Mouse (Mus musculus) kidney, postnatal 0 days (tissue): Measurements from ENCODE around the gene 2610301B20Rik. TPM values are rescaled to one million over a fixed set of nuclear protein-coding genes. Genes with fewer than 3 reads are reported as not detected.

Experiments
- ATAC-seq: fragments of 200-750 bp; cut with Nextera tagmentation; replicated peaks from 2 replicates; pipeline ENCODE4 v1.8.0; 2017; ENCODE audit warnings: low read depth, moderate number of reproducible peaks, moderate TSS enrichment, moderate library complexity; ENCODE audit not compliant: low FRiP score
- DNase-seq: peaks from one replicate; pipeline ENCODE4 v3.0.0-alpha.2; 2016; ENCODE audit warnings: low spot score
- H3K27ac ChIP-seq: fragments of 300-500 bp; sonication (generic); 2 replicates; pipeline ENCODE4 v1.5.1; 2014; ENCODE audit warnings: mild to moderate bottlenecking
- H3K27me3 ChIP-seq: fragments of 300-500 bp; sonication (generic); 2 replicates; pipeline ENCODE4 v1.6.1; 2014; ENCODE audit warnings: low read length, mixed read lengths; ENCODE audit not compliant: insufficient read depth
- H3K36me3 ChIP-seq: fragments of 300-500 bp; sonication (generic); 2 replicates; pipeline ENCODE4 v1.6.1; 2014; ENCODE audit warnings: low read length, mixed read lengths; ENCODE audit not compliant: insufficient read depth
- H3K4me1 ChIP-seq: fragments of 300-500 bp; sonication (generic); replicated peaks from 2 replicates; pipeline ENCODE4 v1.6.1; 2014; ENCODE audit warnings: antibody characterized with exemption, low read length, mixed read lengths; ENCODE audit not compliant: insufficient read depth
- H3K4me2 ChIP-seq: fragments of 300-500 bp; sonication (generic); 2 replicates; pipeline ENCODE4 v1.6.1; 2014; ENCODE audit warnings: mild to moderate bottlenecking, low read length, moderate library complexity, mixed read lengths
- H3K4me3 ChIP-seq: fragments of 300-500 bp; sonication (generic); replicated peaks from 2 replicates; pipeline ENCODE4 v1.5.1; 2014; ENCODE audit warnings: low read depth, low read length
- H3K9ac ChIP-seq: fragments of 300-500 bp; sonication (generic); 2 replicates; pipeline ENCODE4 v1.6.1; 2014; ENCODE audit warnings: low read depth, low read length
- H3K9me3 ChIP-seq: fragments of 300-500 bp; sonication (generic); replicated peaks from 2 replicates; pipeline ENCODE4 v1.6.1; 2016; ENCODE audit warnings: low read length, inconsistent platforms, mixed read lengths
- CTCF ChIP-seq: IDR thresholded peaks from 2 replicates; pipeline ENCODE4 v1.5.1; 2016; ENCODE audit warnings: antibody characterized with exemption, low read depth, mild to moderate bottlenecking, moderate library complexity
- WGBS: fragments of 180-500 bp; shearing (Covaris S2); extraction: QIAGEN DNeasy Blood & Tissue Kit; methylation state at CpG from one replicate; pipeline ENCODE4 v1.1.7; 2014; 5-methylcytosine and 5-hydroxymethylcytosine counted together
- polyA plus RNA-seq: library from polyadenylated mRNA; unstranded; fragments of >200 nt; fragmentation: Nextera tagmentation; extraction: Ambion mirVana; gene quantifications from 2 replicates; pipeline ENCODE4 v1.2.1, GENCODE M21; 2015

The 2610301B20Rik gene
- 27.7 and 29.5 TPM in 2 replicates for polyA plus RNA-seq

DNA sequence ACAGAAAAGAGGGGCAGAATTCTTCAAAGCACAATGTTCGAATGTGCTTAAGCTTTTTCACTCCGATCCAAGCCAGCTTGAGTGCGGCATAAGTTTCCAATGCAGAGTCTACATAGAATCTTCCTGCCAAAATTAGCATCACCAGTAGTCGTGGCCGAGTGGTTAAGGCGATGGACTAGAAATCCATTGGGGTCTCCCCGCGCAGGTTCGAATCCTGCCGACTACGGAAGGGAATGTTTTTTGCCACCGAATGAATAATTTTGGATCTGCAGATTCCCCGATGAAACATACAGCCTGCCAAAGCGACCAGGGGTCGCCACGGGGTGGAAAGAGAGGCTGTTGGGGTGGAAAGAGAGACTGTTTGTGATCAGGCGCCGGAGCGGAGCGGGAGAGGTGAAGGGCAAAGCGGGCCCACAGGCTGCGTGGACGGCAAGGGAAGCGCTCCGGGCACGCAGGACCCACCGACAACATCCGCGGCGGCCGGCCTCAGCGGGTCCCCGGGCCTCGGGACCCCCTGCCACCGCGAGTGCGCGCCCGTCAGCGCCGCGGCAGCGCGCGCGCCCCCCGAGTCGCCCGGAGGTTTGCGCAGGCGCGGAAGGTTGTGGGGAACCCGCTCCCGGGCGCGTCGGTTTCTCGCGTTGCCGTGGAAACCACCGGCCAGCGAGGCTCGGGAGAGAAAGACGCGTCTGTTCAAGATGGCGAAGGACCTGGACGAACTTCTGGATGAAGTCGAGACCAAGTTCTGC, at the start of gene 2610301B20Rik:
2610301B20Rik (plus strand) TSS at position 579 of the 746 bp plus-strand sequence.
- DNase-seq (peak; percentile 95), ATAC-seq (peak; percentile 91)
- under 1% methylated on average over 68 of the region's 68 CpGs for WGBS
- no peaks in the 10 kb centered on the region for H3K27me3 ChIP-seq
- H3K9me3 ChIP-seq = no peaks in the 10 kb centered on the region
- peak within 1 kb of the TSS; percentile 69 for H3K4me2 ChIP-seq
- no peak for TF ChIP-seq CTCF
- H3K9ac ChIP-seq = peak within 1 kb of the TSS; percentile 91
- H3K4me3 ChIP-seq = peak within 1 kb of the TSS; percentile 86
- H3K27ac ChIP-seq = peak within 1 kb of the TSS; percentile 99
- H3K36me3 ChIP-seq = 0 out of 2 replicates have a peak, but pooled peaks cover under 1% of the 10 kb centered on the region
- H3K4me1 ChIP-seq = no peaks in the 10 kb centered on the region; the same call in 1 of the 2 replicates

- no peak for DNase-seq
- no peak for TF ChIP-seq CTCF
- H3K36me3 ChIP-seq = no peaks in the 10 kb centered on the region
- no peaks in the 10 kb centered on the region for H3K27me3 ChIP-seq
- H3K9ac ChIP-seq = no peak overlapping the region
- H3K4me1 ChIP-seq = no peaks in the 10 kb centered on the region
- no peak overlapping the region for H3K4me3 ChIP-seq
- H3K9me3 ChIP-seq = no peaks in the 10 kb centered on the region
- no peak for ATAC-seq
- H3K27ac ChIP-seq = no peak overlapping the region
- 92% methylated on average over 1 of the region's 1 CpGs for WGBS
- no peak overlapping the region for H3K4me2 ChIP-seq
Measured at GRCm38 (mm10) chr4:10833273-10833672, 41.0 kb upstream of the 2610301B20Rik start.

DNA sequence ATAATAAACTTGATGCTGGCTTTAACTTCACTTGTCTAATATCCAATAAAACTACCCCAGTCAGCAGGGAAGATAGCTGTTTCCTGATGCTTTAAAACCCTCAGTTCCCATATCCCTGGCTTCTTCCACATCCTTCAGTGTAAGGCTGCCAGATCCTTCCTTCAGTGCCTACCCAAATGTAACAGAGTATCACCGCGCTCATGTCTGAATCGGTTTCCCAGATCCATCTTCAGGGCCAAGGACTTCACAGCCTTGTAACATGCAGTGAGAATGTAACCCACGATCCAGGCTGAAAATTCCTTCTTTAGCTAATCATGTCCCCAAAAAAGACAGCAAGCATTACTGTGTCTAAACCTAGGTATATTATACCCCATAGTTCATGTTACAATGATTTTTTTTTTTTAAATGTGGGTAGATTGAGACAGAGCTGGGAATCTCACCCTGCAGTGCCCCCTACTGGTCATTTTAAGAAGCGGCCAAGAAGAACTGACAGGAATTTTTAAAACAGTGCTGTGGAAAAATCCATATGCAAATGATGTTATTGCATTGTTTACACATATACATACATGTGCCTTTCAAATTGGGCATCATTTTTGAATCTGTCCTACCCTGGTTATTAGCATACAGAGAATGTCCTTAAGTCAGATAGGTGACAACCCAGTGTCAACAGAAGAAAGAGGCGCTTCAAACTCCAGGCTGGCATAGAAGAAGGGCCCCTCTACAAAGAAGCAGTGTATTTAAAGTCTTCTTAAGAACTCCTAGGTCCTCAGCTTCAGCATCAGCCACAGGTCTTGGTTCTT, 38.8 kb upstream of the 2610301B20Rik start:
- no peaks in the 10 kb centered on the region for H3K27me3 ChIP-seq
- no peaks in the 10 kb centered on the region for H3K4me1 ChIP-seq
- H3K9me3 ChIP-seq = no peaks in the 10 kb centered on the region
- peak; percentile 82 for TF ChIP-seq CTCF
- H3K4me3 ChIP-seq = no peak overlapping the region
- H3K36me3 ChIP-seq = no peaks in the 10 kb centered on the region
- H3K27ac ChIP-seq = no peak overlapping the region
- 70% methylated on average over 6 of the region's 6 CpGs for WGBS
- DNase-seq (peak; percentile 37), ATAC-seq (no peak)
- no peak overlapping the region for H3K4me2 ChIP-seq
- H3K9ac ChIP-seq = no peak overlapping the region

DNA sequence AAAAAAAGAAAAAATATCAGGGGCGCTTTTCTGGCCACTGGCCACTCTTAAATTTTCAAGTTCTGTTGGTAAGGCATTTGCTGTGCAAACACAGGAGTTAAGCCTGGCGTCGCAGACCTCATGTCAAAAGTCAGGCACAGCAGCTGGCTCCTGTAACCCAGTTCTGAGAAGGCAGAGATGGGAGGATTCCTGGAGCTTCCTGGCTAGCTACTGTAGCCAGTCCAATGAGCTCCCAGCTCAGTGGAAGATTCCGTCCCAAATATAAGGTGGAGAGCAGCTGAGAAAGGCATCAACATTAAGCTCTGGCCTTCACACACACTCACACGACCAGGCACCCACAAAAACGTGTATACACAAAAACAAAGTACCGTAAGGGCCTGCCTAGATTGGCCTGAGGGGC, 28.4 kb upstream of the 2610301B20Rik start:
- no peak for TF ChIP-seq CTCF
- H3K4me3 ChIP-seq = no peak overlapping the region
- H3K9ac ChIP-seq = no peak overlapping the region
- 45% methylated on average over 7 of the region's 7 CpGs for WGBS
- H3K27me3 ChIP-seq = no peaks in the 10 kb centered on the region
- H3K4me1 ChIP-seq = no peaks in the 10 kb centered on the region
- no peaks in the 10 kb centered on the region for H3K36me3 ChIP-seq
- H3K4me2 ChIP-seq = no peak overlapping the region
- no peak overlapping the region for H3K27ac ChIP-seq
- peak; percentile 39 for DNase-seq
- no peak for ATAC-seq
- H3K9me3 ChIP-seq = no peaks in the 10 kb centered on the region

- no peak overlapping the region for H3K4me3 ChIP-seq
- no peaks in the 10 kb centered on the region for H3K9me3 ChIP-seq
- H3K9ac ChIP-seq = no peak overlapping the region
- H3K36me3 ChIP-seq = no peaks in the 10 kb centered on the region
- TF ChIP-seq CTCF = no peak
- WGBS = 32% methylated on average over 7 of the region's 7 CpGs
- H3K4me1 ChIP-seq = no peaks in the 10 kb centered on the region
- ATAC-seq (no peak), DNase-seq (peak; percentile 61)
- H3K27ac ChIP-seq = no peak overlapping the region
- no peaks in the 10 kb centered on the region for H3K27me3 ChIP-seq
- H3K4me2 ChIP-seq = no peak overlapping the region
Measured at GRCm38 (mm10) chr4:10849812-10850211, 24.5 kb upstream of the 2610301B20Rik start.

GRCm38 (mm10) chr4:10851013-10851412, 23.3 kb upstream of the 2610301B20Rik start:
- Histone ChIP-seq H3K27me3 (no peaks in the 10 kb centered on the region), H3K4me1 (no peaks in the 10 kb centered on the region), H3K4me2 (no peak overlapping the region), H3K4me3 (no peak overlapping the region), H3K36me3 (no peaks in the 10 kb centered on the region), H3K27ac (no peak overlapping the region), H3K9ac (no peak overlapping the region), H3K9me3 (no peaks in the 10 kb centered on the region)
- no peak for ATAC-seq
- no peak for TF ChIP-seq CTCF
- WGBS = 75% methylated on average over 5 of the region's 5 CpGs
- DNase-seq = no peak
